Mouse (Mus musculus) myocyte (in vitro differentiated cells): Measurements from ENCODE around the gene Farp1. TPM values are rescaled to one million over a fixed set of nuclear protein-coding genes. Genes with fewer than 3 reads are reported as not detected.

ENCODE experiments used
- H3K27me3 ChIP-seq: one replicate; pipeline ENCODE4 v1.6.1; 2011; ENCODE audit not compliant: control insufficient read depth, insufficient read depth, insufficient read length
- H3K36me3 ChIP-seq: one replicate; pipeline ENCODE4 v1.6.1; 2011; ENCODE audit not compliant: control insufficient read depth, insufficient read depth
- H3K4me2 ChIP-seq: one replicate; pipeline ENCODE4 v1.6.1; 2011; ENCODE audit warnings: low read depth, control low read depth
- H3K4me3 ChIP-seq: one replicate; pipeline ENCODE4 v1.5.1; 2011; ENCODE audit warnings: mild to moderate bottlenecking, control low read depth, moderate library complexity
- H3K79me2 ChIP-seq: one replicate; pipeline ENCODE4 v1.6.1; 2011; ENCODE audit not compliant: control insufficient read depth, insufficient read depth
- H3ac ChIP-seq: one replicate; pipeline ENCODE4 v1.6.1; 2011; ENCODE audit not compliant: control insufficient read depth, insufficient read length
- CEBPB ChIP-seq: IDR thresholded peaks from 2 replicates; pipeline ENCODE4 v1.6.1; 2011; ENCODE audit warnings: mild to moderate bottlenecking, moderate library complexity; ENCODE audit not compliant: poor library complexity, insufficient read depth, severe bottlenecking
- E2F4 ChIP-seq: IDR thresholded peaks from one replicate; pipeline ENCODE4 v1.6.1; 2011; ENCODE audit warnings: mild to moderate bottlenecking, control low read depth, moderate library complexity; ENCODE audit not compliant: insufficient read depth
- MAX ChIP-seq: IDR thresholded peaks from one replicate; pipeline ENCODE4 v1.6.1; 2011; ENCODE audit warnings: low read depth, mild to moderate bottlenecking, control low read depth
- MYOD1 ChIP-seq, 3 experiments: IDR thresholded peaks; one replicate each; pipeline ENCODE4 v1.6.1; 2011; ENCODE audit warnings: control low read depth in 2 of 3, low read depth in 2 of 3, mild to moderate bottlenecking in 2 of 3, moderate library complexity in 1 of 3; ENCODE audit not compliant: insufficient read length in 2 of 3, control insufficient read depth in 1 of 3
- MYOG ChIP-seq, 3 experiments: IDR thresholded peaks; one replicate each; pipeline ENCODE4 v1.6.1; 2011; ENCODE audit warnings: control low read depth in 2 of 3, low read depth in 2 of 3, mild to moderate bottlenecking in 2 of 3; ENCODE audit not compliant: insufficient read length in 2 of 3, control insufficient read depth in 1 of 3, insufficient read depth in 1 of 3
- POLR2A ChIP-seq: IDR thresholded peaks from one replicate; pipeline ENCODE4 v1.6.1; 2011; ENCODE audit warnings: low read depth, mild to moderate bottlenecking, control low read depth, moderate library complexity; ENCODE audit not compliant: insufficient read length
- POLR2AphosphoS2 ChIP-seq: IDR thresholded peaks from one replicate; pipeline ENCODE4 v1.6.1; 2011; ENCODE audit warnings: low read depth, control low read depth; ENCODE audit not compliant: insufficient read length
- REST ChIP-seq: IDR thresholded peaks from one replicate; pipeline ENCODE4 v1.6.1; 2011; ENCODE audit warnings: mild to moderate bottlenecking, control low read depth, moderate library complexity; ENCODE audit not compliant: insufficient read depth, insufficient read length
- SRF ChIP-seq: IDR thresholded peaks from one replicate; pipeline ENCODE4 v1.6.1; 2011; ENCODE audit warnings: low read depth; ENCODE audit not compliant: control insufficient read depth, insufficient read length
- TCF12 ChIP-seq: IDR thresholded peaks from one replicate; pipeline ENCODE4 v1.6.1; 2011; ENCODE audit warnings: mild to moderate bottlenecking, control low read depth; ENCODE audit not compliant: poor library complexity, insufficient read depth, severe bottlenecking
- TCF3 ChIP-seq: IDR thresholded peaks from one replicate; pipeline ENCODE4 v1.6.1; 2011; ENCODE audit warnings: low read depth, control low read depth; ENCODE audit not compliant: insufficient read length
- USF1 ChIP-seq: IDR thresholded peaks from one replicate; pipeline ENCODE4 v1.6.1; 2011; ENCODE audit warnings: low read depth, mild to moderate bottlenecking, control low read depth, moderate library complexity
- polyA plus RNA-seq: library from polyadenylated mRNA; unstranded; fragments of >200 nt; fragmentation: generic; extraction: Trizol; gene quantifications from one replicate; pipeline ENCODE4 v1.2.1, GENCODE M21; 2012; ENCODE audit warnings: missing spikeins

Gene Farp1
- polyA plus RNA-seq, 1 experiment: 29.7 TPM

- H3K27me3 ChIP-seq: no peaks in the 10 kb centered on the region
- TF ChIP-seq MAX (no peak), REST (no peak), MYOD1 (IDR thresholded peaks at IDR 0.05; ENCODE audit: control insufficient read depth in 1 of 3, insufficient read length in 2 of 3, low read depth in 2 of 3) (no peak), TCF3 (no peak), SRF (no peak), MYOG (IDR thresholded peaks at IDR 0.05; ENCODE audit: control insufficient read depth in 1 of 3, insufficient read depth in 1 of 3, insufficient read length in 2 of 3, low read depth in 2 of 3) (no peak), CEBPB (no peak), USF1 (no peak), TCF12 (no peak), E2F4 (no peak), POLR2AphosphoS2 (no peak), POLR2A (no peak)
- no peak overlapping the region for H3K4me3 ChIP-seq
- H3K36me3 ChIP-seq: no peaks in the 10 kb centered on the region
- no peak overlapping the region for H3K4me2 ChIP-seq
- no peak overlapping the region for H3ac ChIP-seq
- H3K79me2 ChIP-seq: peaks cover 39% of the 10 kb centered on the region
Measured at GRCm38 (mm10) chr14:121158616-121159015, 123.6 kb downstream of the Farp1 start.

GRCm38 (mm10) chr14:121162822-121163221 is 127.8 kb downstream of the Farp1 start:
- Histone ChIP-seq H3K4me2 (no peak overlapping the region), H3K36me3 (no peaks in the 10 kb centered on the region), H3ac (no peak overlapping the region), H3K79me2 (peaks cover 26% of the 10 kb centered on the region), H3K27me3 (no peaks in the 10 kb centered on the region), H3K4me3 (no peak overlapping the region)
- TF ChIP-seq E2F4: no peak
- TF ChIP-seq REST: no peak
- no peak for TF ChIP-seq MAX
- TF ChIP-seq USF1: no peak
- no peak for TF ChIP-seq SRF
- TF ChIP-seq TCF12: no peak
- no peak for TF ChIP-seq POLR2A
- no peak for TF ChIP-seq CEBPB
- no peak for TF ChIP-seq POLR2AphosphoS2
- no peak for TF ChIP-seq TCF3
- TF ChIP-seq MYOG (IDR thresholded peaks at IDR 0.05; ENCODE audit: control insufficient read depth in 1 of 3, insufficient read depth in 1 of 3, insufficient read length in 2 of 3, low read depth in 2 of 3): no peak
- no peak for TF ChIP-seq MYOD1 (IDR thresholded peaks at IDR 0.05; ENCODE audit: control insufficient read depth in 1 of 3, insufficient read length in 2 of 3, low read depth in 2 of 3)

GRCm38 (mm10) chr14:121164866-121165265 is 129.9 kb downstream of the Farp1 start:
- Histone ChIP-seq H3ac (no peak overlapping the region), H3K36me3 (no peaks in the 10 kb centered on the region), H3K4me3 (no peak overlapping the region), H3K79me2 (peaks cover 26% of the 10 kb centered on the region), H3K27me3 (no peaks in the 10 kb centered on the region), H3K4me2 (peak overlapping the region; percentile 32)
- TF ChIP-seq MYOG (IDR thresholded peaks at IDR 0.05; ENCODE audit: control insufficient read depth in 1 of 3, insufficient read depth in 1 of 3, insufficient read length in 2 of 3, low read depth in 2 of 3) (no peak), MAX (no peak), SRF (no peak), TCF3 (no peak), REST (no peak), POLR2AphosphoS2 (no peak), MYOD1 (IDR thresholded peaks at IDR 0.05; ENCODE audit: control insufficient read depth in 1 of 3, insufficient read length in 2 of 3, low read depth in 2 of 3) (no peak)

GRCm38 (mm10) chr14:121165408-121166037 is 130.5 kb downstream of the Farp1 start:
- Histone ChIP-seq H3K27me3 (no peaks in the 10 kb centered on the region), H3K4me3 (no peak overlapping the region), H3K4me2 (peak overlapping the region; percentile 32), H3ac (no peak overlapping the region), H3K79me2 (peaks cover 22% of the 10 kb centered on the region), H3K36me3 (no peaks in the 10 kb centered on the region)
- TF ChIP-seq POLR2AphosphoS2 (no peak), TCF12 (peak; percentile 64), MYOG (IDR thresholded peaks at IDR 0.05; ENCODE audit: control insufficient read depth in 1 of 3, insufficient read depth in 1 of 3, insufficient read length in 2 of 3, low read depth in 2 of 3) (peak in 2 of 3 experiments; percentile 51 to 81), MYOD1 (IDR thresholded peaks at IDR 0.05; ENCODE audit: control insufficient read depth in 1 of 3, insufficient read length in 2 of 3, low read depth in 2 of 3) (peak; percentile 68 to 86 (median 81))

GRCm38 (mm10) chr14:121166038-121166436 is 131.0 kb downstream of the Farp1 start:
- peaks cover 19% of the 10 kb centered on the region for H3K79me2 ChIP-seq
- no peak overlapping the region for H3K4me2 ChIP-seq
- H3K27me3 ChIP-seq: no peaks in the 10 kb centered on the region
- no peak overlapping the region for H3K4me3 ChIP-seq
- H3ac ChIP-seq: no peak overlapping the region
- TF ChIP-seq TCF12 (no peak), E2F4 (no peak), CEBPB (no peak), TCF3 (no peak), MAX (no peak), USF1 (no peak), MYOD1 (IDR thresholded peaks at IDR 0.05; ENCODE audit: control insufficient read depth in 1 of 3, insufficient read length in 2 of 3, low read depth in 2 of 3) (no peak), POLR2A (no peak)
- H3K36me3 ChIP-seq: no peaks in the 10 kb centered on the region
